Mouse (Mus musculus) right cerebral cortex, adult 2 months (tissue): ENCODE data around the gene Psmd7.
"Not testable (repeated sequence)": the region's sequence is repeated elsewhere in the genome, so short reads cannot be mapped to it uniquely, and the experiment has no call there.

Experiments
- DNase-seq, 2 experiments: peaks; one replicate each; pipeline ENCODE4 v3.0.0; 2021 to 2022; ENCODE audit warnings: low spot score in 2 of 2

The Psmd7 gene

GRCm38 (mm10) chr8:107587995-107588780, at the start of gene Psmd7:
TSS of gene Psmd7 (minus strand) at chr8:107588464.
- peak; percentile 92 to 94 for DNase-seq

DNA sequence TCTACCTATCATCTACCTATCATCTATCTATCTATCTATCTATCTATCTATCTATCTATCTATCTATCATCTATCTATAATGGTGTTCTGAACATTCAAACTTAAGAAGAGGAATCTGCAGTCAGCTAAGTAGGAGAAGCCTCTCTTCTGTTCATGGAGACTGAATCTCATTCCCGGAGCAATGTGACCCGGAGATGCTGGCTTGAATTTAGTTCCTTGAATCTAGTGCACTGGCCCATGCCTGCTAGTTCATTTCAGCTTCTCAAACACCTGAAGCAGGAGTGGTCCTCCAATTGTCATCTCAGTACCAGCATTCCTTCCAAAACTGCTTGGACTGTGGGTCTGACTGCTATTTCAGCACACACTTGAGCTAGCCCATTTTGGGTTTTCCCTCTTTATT, 45.5 kb upstream of the Psmd7 start:
- DNase-seq, result no peak

GRCm38 (mm10) chr8:107629701-107630100, 41.4 kb upstream of the Psmd7 start:
- DNase-seq, result no peak

DNA sequence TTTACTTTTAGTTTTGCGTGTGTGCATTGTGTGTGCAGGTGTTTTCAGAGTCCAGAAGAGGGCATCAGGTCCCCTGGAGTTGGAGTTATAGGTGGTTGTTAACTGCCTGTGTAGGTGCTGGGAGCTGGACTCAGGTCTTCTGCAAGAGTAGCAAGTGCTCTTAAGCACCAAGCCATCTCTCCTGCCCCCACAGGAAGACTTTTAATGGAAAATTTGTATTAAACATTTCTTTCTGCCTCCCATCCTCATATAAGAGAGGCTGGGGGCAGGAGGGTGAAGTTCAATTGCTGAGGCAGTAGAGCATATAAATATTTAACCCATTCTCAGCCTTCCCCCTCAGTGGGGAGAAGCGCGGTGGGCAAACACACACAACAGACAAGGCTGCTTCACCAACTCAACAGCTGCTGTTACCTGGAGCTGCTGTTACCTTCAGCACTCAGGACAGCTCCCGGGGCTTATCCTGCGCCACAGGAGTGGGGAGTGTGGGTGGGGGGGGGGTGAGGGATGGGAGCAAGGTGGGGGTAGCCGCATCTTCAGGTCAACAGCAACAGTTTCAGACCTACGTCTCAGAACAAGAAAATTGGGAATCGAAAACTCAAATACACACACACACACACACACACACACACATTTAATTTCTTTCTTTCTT, 40.4 kb upstream of the Psmd7 start:
- DNase-seq, result no peak

GRCm38 (mm10) chr8:107627881-107628280, 39.6 kb upstream of the Psmd7 start:
- DNase-seq, result no peak

- not testable (repeated sequence) for DNase-seq
These were observed 36.0 kb upstream of the Psmd7 start for GRCm38 (mm10) chr8:107624301-107624700.

- no peak for DNase-seq
These were observed 33.8 kb upstream of the Psmd7 start for GRCm38 (mm10) chr8:107621930-107622623.

- no peak for DNase-seq
These were observed 32.9 kb upstream of the Psmd7 start for GRCm38 (mm10) chr8:107621136-107621535.

GRCm38 (mm10) chr8:107618499-107618898, 30.2 kb upstream of the Psmd7 start:
- no peak for DNase-seq

DNA sequence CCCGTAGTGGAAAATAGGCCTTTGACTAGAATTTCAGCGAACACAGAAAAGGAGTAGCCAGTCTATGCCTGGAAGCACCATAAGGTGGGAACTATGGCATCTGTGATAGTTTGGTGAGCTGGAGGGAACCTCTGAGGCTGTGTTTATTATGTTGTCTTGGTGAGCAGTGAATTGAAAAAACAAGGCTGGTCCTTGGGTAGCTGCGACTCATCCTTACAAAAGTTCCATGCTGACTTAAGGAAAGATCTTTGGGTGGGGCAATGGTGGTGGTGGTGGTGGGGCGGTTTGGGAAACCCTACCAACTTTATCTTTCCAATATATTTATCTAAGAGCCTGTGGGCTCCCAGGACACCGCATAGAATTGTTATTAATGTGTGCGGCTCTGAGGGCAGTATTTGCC, 25.1 kb upstream of the Psmd7 start:
- DNase-seq, result no peak

DNA sequence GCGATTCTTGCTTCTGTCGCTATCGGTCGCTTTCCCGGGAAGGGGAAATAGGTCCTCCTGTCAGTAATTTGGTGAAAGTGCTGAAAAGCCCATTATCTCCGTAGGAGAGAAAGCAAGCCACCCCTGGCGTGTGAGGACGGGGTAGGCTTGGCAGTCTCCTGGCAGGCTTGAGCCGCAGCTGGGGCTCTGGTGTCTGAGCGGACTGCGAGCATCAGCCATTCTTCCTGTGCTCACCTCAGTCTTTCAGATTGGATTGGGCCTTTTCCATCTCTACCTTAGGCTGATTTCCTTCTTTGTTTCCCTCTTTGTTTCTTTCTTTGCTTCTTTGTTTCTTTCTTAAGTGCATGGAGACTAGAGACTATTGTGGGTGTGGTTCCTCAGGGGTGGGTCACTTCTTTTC, 22.6 kb upstream of the Psmd7 start:
- DNase-seq, result no peak

GRCm38 (mm10) chr8:107608751-107609150, 20.5 kb upstream of the Psmd7 start:
- DNase-seq, result no peak

DNA sequence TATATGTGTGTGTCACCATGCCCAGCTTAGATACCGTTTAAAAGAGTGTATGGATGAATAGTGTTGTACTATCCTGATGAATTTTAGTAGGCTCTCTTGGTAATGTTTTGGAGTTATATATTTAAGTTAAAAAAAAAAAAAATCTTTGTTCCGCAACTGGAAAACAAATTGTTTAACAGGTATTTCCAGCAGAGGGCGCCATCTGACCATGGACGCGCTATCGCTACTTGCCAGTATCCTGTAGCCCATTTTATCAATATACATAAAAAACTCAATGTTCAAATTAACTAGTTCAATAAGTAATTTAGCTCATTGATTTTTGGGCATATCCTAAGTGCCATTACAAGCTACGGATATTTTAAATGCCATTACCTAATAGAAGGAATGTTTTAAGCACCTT, 14.8 kb upstream of the Psmd7 start:
- DNase-seq, result peak; percentile 62 to 80

DNA sequence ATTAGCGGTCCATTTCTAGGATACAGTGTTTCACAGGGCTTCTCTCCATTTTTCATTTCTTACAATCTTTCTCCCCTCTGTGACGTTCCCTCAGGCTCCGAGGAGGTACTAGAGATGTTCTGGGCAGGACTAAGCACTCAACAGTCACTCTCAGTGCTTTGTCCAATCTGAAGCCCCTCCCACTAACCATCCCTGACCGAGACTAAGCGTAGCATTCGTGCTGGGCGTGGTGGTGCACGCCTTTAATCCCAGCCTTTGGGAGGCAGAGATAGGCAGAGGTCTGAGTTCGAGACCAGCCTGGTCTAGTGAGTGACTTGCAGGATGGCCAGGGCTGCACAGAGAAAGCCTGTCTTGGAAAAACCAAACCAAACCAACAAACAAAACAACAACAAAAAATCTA, 11.4 kb upstream of the Psmd7 start:
- no peak for DNase-seq

DNA sequence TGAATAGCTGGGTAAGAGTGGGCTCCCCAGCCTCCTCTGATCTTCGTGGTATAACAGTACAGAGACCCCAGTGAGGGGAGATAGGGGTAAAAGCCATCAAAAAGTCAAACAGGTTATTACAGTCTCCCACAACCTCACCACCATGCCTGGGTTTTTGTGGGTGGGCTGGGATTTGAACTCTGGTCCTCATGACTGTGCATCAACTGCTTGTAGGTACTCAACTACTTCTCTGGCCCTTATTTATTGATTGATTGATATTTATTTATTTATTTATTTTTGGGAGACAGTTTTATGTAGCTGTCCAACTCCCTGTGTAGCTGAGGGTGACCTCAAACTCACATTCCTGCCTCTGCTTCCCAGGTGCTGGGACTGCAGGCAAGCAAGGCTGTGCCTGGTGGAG, 9.5 kb upstream of the Psmd7 start:
- no peak for DNase-seq

DNA sequence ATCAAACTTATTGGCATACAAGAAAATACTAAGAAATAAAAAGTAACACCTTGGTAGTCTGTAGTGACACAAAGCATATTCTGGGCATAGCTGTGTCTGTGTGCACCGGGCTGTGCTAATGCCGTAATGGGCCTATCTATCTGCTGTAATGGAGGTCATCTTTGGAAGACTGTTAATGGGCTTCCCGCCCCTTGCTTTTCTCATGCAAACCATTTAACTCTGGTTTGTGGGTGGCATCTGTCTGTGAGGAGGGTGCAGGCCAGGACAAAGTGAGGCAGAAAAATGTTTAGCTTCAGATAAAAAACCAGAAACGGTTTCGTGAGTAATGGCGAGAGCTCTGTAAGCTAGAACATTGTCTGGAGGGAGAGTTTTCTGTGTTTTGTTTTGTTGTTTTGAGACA, 6.6 kb upstream of the Psmd7 start:
- no peak for DNase-seq

DNA sequence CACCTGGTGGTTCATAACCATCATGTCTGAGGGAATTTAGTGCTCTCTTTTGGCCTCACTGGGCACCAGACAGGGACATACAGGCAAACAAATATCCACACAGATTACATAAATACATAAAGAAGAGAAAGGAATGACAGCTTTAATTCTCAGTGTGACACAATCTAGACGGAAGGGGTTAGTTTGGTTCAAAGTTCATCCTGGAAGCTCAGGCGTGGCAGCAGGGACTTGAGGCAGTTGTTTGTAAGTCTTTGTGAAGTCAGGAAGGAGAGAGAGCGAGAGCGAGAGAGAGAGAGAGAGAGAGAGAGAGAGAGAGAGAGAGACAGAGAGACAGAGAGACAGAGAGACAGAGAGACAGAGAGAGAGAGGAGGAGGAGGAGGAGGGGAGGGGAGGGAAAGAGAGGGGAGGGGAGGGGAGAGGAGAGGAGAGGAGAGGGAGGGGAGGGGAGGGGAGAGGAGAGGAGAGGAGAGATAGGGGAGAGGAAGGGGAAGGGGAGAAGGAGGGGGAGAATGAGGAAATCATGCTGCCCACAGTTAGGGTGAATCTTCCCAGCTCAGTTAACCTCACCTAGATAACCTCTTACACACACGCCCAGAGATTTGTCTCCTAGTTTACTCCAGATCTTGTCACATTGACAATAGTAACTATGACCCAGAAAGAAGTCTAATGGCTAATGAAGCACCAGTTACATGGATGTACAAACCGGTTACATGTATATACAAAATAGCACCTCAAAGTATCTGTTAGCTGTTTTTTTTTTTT, 5.9 kb upstream of the Psmd7 start:
- no peak for DNase-seq

DNA sequence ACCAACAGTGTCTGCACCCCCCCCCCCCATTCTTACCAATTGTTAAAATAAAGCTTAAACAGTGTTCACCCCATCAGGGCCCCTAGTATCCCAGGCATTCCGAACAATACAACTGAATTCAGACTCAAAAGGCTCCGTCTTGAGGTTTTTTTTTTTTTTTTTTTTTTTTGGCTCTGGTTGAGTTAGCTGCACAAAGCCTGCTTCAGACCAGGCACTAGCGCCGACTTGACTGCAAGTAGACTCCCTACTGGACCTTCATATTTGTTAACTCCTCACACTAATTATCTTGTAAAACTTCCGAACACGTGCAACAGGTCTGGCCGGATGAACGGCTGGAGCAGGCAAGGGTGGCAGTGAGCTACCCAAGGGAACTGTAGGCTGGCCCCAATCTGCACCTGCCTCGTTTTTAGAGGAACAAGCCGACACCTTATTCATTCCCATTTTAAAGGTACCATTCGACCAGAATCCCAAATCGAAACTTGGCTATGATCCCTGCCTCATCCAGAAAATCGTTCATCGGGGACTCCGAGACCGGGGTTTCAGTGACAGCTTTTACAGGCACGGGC, 752 bp downstream of the Psmd7 start:
- peak in 1 of 2 experiments; percentile 27 for DNase-seq

GRCm38 (mm10) chr8:107582136-107582535, 6.1 kb downstream of the Psmd7 start:
- DNase-seq, result no peak

- DNase-seq, result no peak
These were observed 6.7 kb downstream of the Psmd7 start for GRCm38 (mm10) chr8:107581536-107581935.

DNA sequence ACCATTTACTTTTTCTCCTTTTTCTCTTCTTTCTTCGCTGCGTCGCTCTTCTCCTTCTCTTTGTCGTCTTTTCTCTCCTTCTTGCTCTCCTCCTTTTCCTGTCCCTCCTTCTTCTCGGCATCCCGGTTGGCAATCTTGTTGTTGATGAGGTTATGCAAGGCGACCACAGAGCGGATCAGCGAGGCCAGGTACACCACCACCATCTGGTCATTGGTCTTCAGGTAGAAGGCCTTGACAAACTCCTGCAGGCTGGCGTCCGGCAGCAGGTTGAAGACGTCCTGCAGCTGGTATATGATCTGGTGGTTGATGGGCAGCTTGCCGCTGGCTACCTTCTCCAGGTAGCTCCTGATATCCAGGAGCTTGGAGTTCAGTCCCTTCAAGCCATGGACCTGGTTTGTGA, 7.4 kb downstream of the Psmd7 start:
- no peak for DNase-seq

DNA sequence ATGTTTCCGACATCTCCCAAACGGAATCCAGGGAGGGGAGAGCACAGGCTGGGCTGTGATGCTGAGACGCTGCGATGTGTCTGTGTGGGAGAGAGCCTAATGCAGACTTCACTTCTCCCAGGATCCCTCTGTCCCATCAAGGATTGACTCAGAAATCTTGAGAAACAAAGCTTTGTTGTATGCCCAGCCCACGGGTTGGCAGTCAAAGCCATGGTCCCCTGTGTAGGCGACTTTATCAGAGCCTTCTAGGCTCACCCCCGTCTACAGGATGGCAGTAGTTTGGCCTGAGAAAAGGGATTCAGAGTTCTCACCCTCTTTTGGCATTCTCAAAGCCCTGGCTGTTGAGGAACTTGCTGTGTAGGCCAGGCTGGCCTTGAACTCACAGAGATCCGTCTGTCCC, 9.7 kb downstream of the Psmd7 start:
- DNase-seq, result peak in 1 of 2 experiments; percentile 15
